Mouse (Mus musculus) olfactory bulb, adult 2 months (tissue): Measurements from ENCODE around the gene Lenep. TPM values are rescaled to one million over a fixed set of nuclear protein-coding genes. Genes with fewer than 3 reads are reported as not detected.
A peak's percentile ranks its signal among the peaks of the same experiment; 100 is the strongest.

Experiments
- H3K27ac ChIP-seq: fragments of 200-500 bp; 2 replicates; pipeline ENCODE4 v1.5.1; 2012; ENCODE audit warnings: low read depth, low read length; ENCODE audit not compliant: insufficient read depth
- H3K4me1 ChIP-seq: fragments of 200-500 bp; 2 replicates; pipeline ENCODE4 v1.6.1; 2012; ENCODE audit warnings: low read length; ENCODE audit not compliant: control insufficient read depth, insufficient read depth
- H3K4me3 ChIP-seq: fragments of 200-500 bp; 2 replicates; pipeline ENCODE4 v1.5.1; 2012; ENCODE audit warnings: mild to moderate bottlenecking, low read depth, low read length, moderate library complexity; ENCODE audit not compliant: insufficient read depth
- CTCF ChIP-seq: fragments of 200-500 bp; IDR thresholded peaks from 2 replicates; pipeline ENCODE4 v1.5.1; 2012; ENCODE audit warnings: low read depth, mild to moderate bottlenecking, low read length, moderate library complexity; ENCODE audit not compliant: insufficient read depth
- POLR2A ChIP-seq: fragments of 200-500 bp; IDR thresholded peaks from 2 replicates; pipeline ENCODE4 v1.6.1; 2012; ENCODE audit warnings: mild to moderate bottlenecking, low read depth, low read length, moderate library complexity; ENCODE audit not compliant: insufficient read depth
- WGBS: fragments of 180-500 bp; shearing (Covaris S2); methylation state at CpG from one replicate; pipeline ENCODE4 v1.1.7; 2018; 5-methylcytosine and 5-hydroxymethylcytosine counted together
- polyA plus RNA-seq: library from polyadenylated mRNA; stranded (reverse); fragments of >200 nt; gene quantifications from 2 replicates; pipeline ENCODE4 v1.2.4, GENCODE M21; 2012; ENCODE audit warnings: low replicate concordance; ENCODE audit not compliant: missing spikeins, insufficient read depth, insufficient read length

Lenep gene
- polyA plus RNA-seq, 1 experiment = not detected

- Histone ChIP-seq H3K27ac (no peak overlapping the region), H3K4me1 (peaks cover 42% of the 10 kb centered on the region), H3K4me3 (peak overlapping the region; percentile 54; the same call in 1 of the 2 replicates)
- TF ChIP-seq POLR2A (no peak), CTCF (no peak)
- 9% methylated on average over 10 of the region's 10 CpGs for WGBS
These were observed 7.2 kb downstream of the Lenep start for GRCm38 (mm10) chr3:89395419-89395805.

- Histone ChIP-seq H3K4me3 (peak overlapping the region; percentile 54; the same call in 1 of the 2 replicates), H3K27ac (no peak overlapping the region), H3K4me1 (peaks cover 45% of the 10 kb centered on the region)
- no peak for TF ChIP-seq POLR2A
- no peak for TF ChIP-seq CTCF
- under 1% methylated on average over 12 of the region's 12 CpGs for WGBS
These were observed 7.7 kb downstream of the Lenep start for GRCm38 (mm10) chr3:89394894-89395256.

GRCm38 (mm10) chr3:89394006-89394893 is 8.3 kb downstream of the Lenep start, which contains the start of gene Zbtb7b:
Gene Zbtb7b, minus strand, starts transcription at chr3:89394776.
- H3K27ac ChIP-seq = peak within 1 kb of the TSS; percentile 83
- under 1% methylated on average over 42 of the region's 42 CpGs for WGBS
- peaks cover 45% of the 10 kb centered on the region for H3K4me1 ChIP-seq
- TF ChIP-seq CTCF (no peak), POLR2A (no peak; the same call in 1 of the 2 replicates)
- peak within 1 kb of the TSS; percentile 54 for H3K4me3 ChIP-seq

- TF ChIP-seq CTCF (no peak), POLR2A (peak; percentile 58)
- Histone ChIP-seq H3K27ac (peak overlapping the region; percentile 83), H3K4me3 (peak overlapping the region; percentile 54), H3K4me1 (peaks cover 45% of the 10 kb centered on the region)
- WGBS = 2% methylated on average over 15 of the region's 15 CpGs
These were observed 9.0 kb downstream of the Lenep start for GRCm38 (mm10) chr3:89393605-89394004.

- peaks cover 52% of the 10 kb centered on the region for H3K4me1 ChIP-seq
- no peak overlapping the region for H3K27ac ChIP-seq
- H3K4me3 ChIP-seq = peak overlapping the region; percentile 50
- WGBS = under 1% methylated on average over 24 of the region's 24 CpGs
- TF ChIP-seq POLR2A (no peak), CTCF (no peak)
These were observed 9.7 kb downstream of the Lenep start for GRCm38 (mm10) chr3:89392871-89393311.

- TF ChIP-seq CTCF = no peak
- H3K27ac ChIP-seq = no peak overlapping the region; the same call in 1 of the 2 replicates
- WGBS = under 1% methylated on average over 56 of the region's 56 CpGs
- peaks cover 56% of the 10 kb centered on the region for H3K4me1 ChIP-seq
- H3K4me3 ChIP-seq = peak overlapping the region; percentile 50
These were observed 10.7 kb downstream of the Lenep start for GRCm38 (mm10) chr3:89391663-89392511.

- 15% methylated on average over 19 of the region's 19 CpGs for WGBS
- TF ChIP-seq POLR2A (no peak), CTCF (no peak)
- peak overlapping the region; percentile 50 for H3K4me3 ChIP-seq
- H3K27ac ChIP-seq = no peak overlapping the region; the same call in 1 of the 2 replicates
- H3K4me1 ChIP-seq = peaks cover 52% of the 10 kb centered on the region
These were observed 11.6 kb downstream of the Lenep start for GRCm38 (mm10) chr3:89390699-89391662.

- H3K27ac ChIP-seq = no peak overlapping the region
- 45% methylated on average over 5 of the region's 5 CpGs for WGBS
- H3K4me3 ChIP-seq = no peak overlapping the region
- peaks cover 50% of the 10 kb centered on the region for H3K4me1 ChIP-seq
- TF ChIP-seq POLR2A (no peak), CTCF (no peak)
These were observed 12.5 kb downstream of the Lenep start for GRCm38 (mm10) chr3:89390111-89390515.
